Mouse (Mus musculus): Measurements from ENCODE around the gene Hmga1b. TPM values are rescaled to one million over a fixed set of nuclear protein-coding genes. Genes with fewer than 3 reads are reported as not detected.
A peak's percentile ranks its signal among the peaks of the same experiment; 100 is the strongest.

The Hmga1b gene
- polyA plus RNA-seq (2012; rRNA removed): 0.76 and 1.9 TPM in 2 replicates

DNA sequence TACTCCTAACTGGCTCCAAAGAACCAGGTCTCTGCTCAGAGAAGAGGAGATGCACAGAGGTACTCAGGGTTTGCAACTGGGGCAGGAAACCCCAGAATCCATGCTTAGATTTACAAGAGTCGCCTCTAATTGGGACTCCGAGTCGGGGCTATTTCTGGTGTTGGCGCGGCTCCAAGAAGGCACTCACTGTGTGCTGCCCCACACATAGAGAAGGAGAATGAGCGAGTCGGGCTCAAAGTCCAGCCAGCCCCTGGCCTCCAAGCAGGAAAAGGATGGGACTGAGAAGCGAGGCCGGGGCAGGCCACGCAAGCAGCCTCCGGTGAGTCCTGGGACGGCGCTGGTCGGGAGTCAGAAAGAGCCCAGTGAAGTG is at the start of gene Hmga1b:
Gene Hmga1b (plus strand): TSS at position 123 of the 370 bp plus-strand sequence.
- DNase-seq (ENCODE audit: low read depth): peak; percentile 6

DNA sequence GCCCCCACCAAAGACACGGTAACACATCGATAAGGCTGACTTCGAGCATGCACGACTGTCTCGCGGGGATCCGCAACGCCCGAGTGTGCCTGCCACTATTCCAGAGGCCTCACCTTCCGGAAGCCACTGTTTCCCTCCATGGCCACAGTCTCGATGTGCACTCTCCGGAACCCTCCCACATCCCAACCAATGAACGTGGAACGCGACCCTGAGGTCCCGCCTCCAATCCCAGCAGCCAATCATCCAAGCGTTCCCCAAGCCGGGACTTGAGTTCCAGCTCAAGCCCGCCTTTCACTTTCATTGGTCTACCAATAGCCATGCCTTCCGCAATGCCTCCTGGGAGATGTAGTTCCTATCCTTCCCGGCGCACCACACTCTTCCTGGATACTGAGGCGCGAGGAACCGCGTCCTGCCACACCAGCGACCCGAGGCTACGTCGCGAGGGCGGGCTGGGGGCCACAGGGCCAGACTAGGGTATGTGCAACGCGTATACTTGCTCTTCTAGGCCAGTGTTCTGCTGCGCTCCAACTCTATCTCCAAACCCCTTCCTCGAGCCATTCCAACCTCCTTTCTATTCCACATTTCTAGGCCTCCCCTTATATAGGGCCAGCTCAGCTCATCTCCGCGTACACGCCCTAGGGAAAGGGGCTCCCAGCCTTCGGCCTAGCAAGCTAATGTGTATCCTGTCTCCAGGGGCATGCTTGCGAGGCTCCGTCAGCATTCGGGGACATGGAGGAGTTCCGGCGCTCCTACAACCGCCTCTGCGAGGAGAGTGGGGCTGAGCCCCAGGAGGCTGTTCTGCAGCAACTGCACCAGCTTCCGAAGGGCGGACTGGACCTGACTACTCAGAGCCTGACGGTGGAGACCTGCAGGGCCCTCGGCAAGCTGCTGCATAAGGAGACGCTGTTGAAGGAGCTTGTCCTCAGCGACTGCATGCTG is 48.7 kb upstream of the Hmga1b start, which contains the start of the genes Cenpx and Lrrc45:
Gene Cenpx (minus strand): TSS at position 159 of the 939 bp plus-strand sequence.
Gene Lrrc45 (plus strand): TSS at position 346 of the 939 bp plus-strand sequence.
- no peak for TF ChIP-seq CTCF (IDR thresholded peaks at IDR 0.05; ENCODE audit: borderline replicate concordance, extremely low read depth, insufficient read depth, insufficient read length)
- peak; percentile 45; the same call in 1 of the 2 replicates for TF ChIP-seq POLR2A (IDR thresholded peaks at IDR 0.05; ENCODE audit: borderline replicate concordance, extremely low read depth, insufficient read depth, insufficient read length, poor library complexity, severe bottlenecking)
- DNase-seq (ENCODE audit: low read depth): peak; percentile 99

DNA sequence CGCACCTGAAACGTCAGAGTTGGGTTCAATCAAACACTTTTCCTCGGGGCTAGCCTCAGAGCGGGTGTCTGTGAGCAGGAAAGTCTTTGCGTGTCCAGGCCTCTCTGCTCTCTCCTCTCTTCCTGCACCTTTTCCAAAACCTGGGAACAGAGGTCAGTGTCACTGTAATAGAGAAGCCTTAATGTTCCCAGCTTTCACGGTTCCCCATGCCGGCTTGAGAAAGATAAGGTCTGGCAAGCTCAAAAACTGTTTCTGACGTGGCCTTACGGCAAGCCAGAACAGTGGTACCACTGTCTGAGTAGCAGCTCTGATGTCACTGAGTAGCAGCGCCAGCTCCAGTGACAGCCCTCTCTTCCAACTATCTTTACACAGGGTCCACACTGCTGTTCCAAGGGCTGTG is 48.0 kb upstream of the Hmga1b start:
- TF ChIP-seq POLR2A (IDR thresholded peaks at IDR 0.05; ENCODE audit: borderline replicate concordance, extremely low read depth, insufficient read depth, insufficient read length, poor library complexity, severe bottlenecking) (no peak), CTCF (IDR thresholded peaks at IDR 0.05; ENCODE audit: borderline replicate concordance, extremely low read depth, insufficient read depth, insufficient read length) (no peak)
- DNase-seq (ENCODE audit: low read depth): no peak

DNA sequence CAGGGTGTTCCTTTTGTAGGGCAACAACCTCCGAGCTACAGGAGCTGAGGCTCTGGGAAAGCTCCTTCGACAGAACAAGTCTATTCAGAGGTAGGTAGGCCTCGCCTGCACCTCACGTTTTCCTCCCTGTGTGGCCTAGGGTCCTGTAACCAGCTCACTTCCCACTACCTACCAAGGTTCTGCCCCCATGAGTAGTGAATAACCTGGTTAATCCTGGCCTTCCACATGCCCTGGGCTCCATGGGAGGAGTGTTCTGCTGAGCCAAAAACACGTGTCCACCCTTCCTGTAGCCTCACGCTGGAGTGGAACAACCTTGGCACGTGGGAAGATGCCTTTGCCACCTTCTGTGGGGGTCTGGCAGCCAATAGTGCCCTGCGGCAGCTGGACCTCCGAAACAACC is 47.5 kb upstream of the Hmga1b start:
- no peak for DNase-seq (ENCODE audit: low read depth)
- TF ChIP-seq POLR2A (IDR thresholded peaks at IDR 0.05; ENCODE audit: borderline replicate concordance, extremely low read depth, insufficient read depth, insufficient read length, poor library complexity, severe bottlenecking): no peak
- no peak for TF ChIP-seq CTCF (IDR thresholded peaks at IDR 0.05; ENCODE audit: borderline replicate concordance, extremely low read depth, insufficient read depth, insufficient read length)

DNA sequence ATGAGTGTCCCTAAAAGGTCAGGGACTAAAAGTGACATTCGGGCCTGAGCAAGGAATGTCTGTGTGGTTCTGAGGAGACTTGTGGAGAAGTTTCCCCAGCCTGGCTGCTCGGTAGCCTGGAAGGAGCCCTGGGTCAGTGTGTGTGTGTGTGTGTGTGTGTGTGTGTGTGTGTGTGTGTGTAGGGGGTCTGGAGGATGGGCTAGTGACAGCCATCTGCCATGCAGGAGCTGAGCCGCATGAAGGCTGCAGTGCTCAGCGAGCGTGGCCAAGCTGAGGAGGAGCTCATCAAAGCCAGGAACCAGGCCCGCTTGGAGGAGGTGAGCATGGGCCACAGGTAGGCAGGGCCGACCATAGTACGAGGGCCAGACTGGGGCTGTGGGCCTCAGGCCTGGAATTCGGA is 43.4 kb upstream of the Hmga1b start:
- DNase-seq (ENCODE audit: low read depth): no peak
- TF ChIP-seq POLR2A (IDR thresholded peaks at IDR 0.05; ENCODE audit: borderline replicate concordance, extremely low read depth, insufficient read depth, insufficient read length, poor library complexity, severe bottlenecking): no peak
- TF ChIP-seq CTCF (IDR thresholded peaks at IDR 0.05; ENCODE audit: borderline replicate concordance, extremely low read depth, insufficient read depth, insufficient read length): no peak

DNA sequence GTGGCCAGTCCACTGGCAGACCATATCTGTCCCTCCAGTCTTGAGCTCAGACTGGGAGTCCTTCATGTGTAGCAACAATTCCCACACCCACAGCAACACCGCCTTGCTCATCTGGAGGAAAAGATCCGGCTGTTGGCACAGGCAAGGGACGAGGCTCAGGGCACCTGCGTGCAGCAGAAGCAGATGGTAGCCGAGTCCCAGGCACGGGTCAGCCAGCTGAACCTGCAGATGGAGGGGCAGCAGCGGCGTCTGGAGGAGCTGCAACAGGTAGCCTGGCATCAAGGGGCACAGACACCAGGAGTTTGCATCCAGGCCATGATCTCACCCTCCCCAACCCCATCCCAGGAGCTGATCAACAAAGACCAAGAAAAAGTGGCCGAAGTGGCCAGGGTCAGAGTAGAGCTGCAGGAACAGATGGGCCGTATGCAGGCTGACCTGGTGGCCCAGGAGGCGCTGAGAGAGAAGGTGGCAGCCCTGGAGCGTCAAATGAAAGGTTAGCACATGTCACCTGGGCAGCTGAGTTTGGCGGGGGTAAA is 42.7 kb upstream of the Hmga1b start:
- TF ChIP-seq POLR2A (IDR thresholded peaks at IDR 0.05; ENCODE audit: borderline replicate concordance, extremely low read depth, insufficient read depth, insufficient read length, poor library complexity, severe bottlenecking) (no peak), CTCF (IDR thresholded peaks at IDR 0.05; ENCODE audit: borderline replicate concordance, extremely low read depth, insufficient read depth, insufficient read length) (no peak)
- DNase-seq (ENCODE audit: low read depth): no peak

DNA sequence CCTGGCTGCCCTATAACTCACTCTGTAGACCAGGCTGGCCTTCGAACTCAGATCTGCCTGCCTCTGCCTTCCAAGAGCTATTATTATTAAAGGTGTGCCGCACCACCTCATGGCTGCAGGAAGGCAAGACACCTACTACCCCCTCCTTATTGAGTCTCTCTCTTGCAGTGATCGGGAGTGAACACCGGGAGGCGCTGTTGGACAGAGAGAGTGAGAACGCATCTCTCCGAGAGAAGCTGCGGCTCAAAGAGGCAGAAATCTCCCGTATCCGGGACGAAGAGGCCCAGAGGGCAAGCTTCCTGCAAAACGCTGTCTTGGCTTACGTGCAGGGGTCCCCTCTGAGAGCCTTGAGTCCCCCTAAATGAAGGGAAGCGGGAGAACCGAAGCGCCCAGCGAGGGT is 42.1 kb upstream of the Hmga1b start:
- TF ChIP-seq CTCF (IDR thresholded peaks at IDR 0.05; ENCODE audit: borderline replicate concordance, extremely low read depth, insufficient read depth, insufficient read length) (peak; percentile 93), POLR2A (IDR thresholded peaks at IDR 0.05; ENCODE audit: borderline replicate concordance, extremely low read depth, insufficient read depth, insufficient read length, poor library complexity, severe bottlenecking) (no peak)

DNA sequence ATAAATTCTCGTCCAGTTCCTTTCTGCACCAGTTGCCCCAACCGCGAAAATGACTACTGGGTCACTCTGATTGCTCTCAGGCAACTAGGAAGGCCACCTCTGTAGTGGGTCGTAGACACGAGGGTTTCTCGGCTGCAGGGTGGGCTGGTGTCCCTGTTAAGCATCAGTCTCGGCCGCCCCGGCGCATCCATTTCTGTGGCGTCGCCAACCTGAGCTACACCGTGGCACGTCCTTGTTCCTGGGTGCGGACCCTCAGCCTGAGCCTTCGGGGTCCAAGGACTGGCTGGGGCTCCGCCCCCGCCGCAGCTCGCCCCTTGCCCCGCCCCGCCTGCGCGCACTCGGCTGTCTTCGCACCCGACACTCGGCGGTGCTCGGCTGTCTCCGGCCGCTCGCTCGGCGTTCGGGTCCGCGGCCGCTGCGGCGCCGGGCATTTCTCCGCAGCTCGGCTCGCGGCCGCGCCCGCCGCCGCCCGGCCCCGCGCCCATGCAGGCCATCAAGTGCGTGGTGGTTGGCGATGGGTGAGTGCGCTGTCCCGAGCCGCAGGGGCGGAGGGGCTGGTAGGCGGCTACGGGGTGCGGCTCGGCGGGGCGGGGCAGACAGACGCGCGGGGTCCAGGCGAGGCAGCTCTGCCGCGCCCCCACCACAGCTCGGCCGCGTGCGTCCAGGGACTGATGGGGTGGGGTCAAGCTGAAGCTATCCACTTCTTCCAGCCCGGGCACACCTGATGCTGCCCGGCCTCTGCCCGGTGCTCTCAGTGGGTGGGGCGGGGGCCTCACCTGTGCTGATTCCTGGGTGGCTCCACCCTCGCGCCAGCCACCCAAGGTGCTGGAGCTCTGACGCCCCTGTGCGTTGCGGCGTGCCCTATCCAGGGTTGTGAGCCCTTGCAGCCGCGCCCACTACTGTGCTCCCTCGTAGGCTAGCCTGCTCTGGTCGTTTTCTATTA is 41.2 kb upstream of the Hmga1b start, which contains the start of gene Rac3:
Gene Rac3 (plus strand): TSS at position 347 of the 943 bp plus-strand sequence.
- TF ChIP-seq CTCF (IDR thresholded peaks at IDR 0.05; ENCODE audit: borderline replicate concordance, extremely low read depth, insufficient read depth, insufficient read length) (no peak), POLR2A (IDR thresholded peaks at IDR 0.05; ENCODE audit: borderline replicate concordance, extremely low read depth, insufficient read depth, insufficient read length, poor library complexity, severe bottlenecking) (0 out of 2 replicates have a peak, but pooled peaks have one; percentile 27)
- DNase-seq (ENCODE audit: low read depth): peak; percentile 86

More for the DNA sequence above, 42.1 kb upstream of the Hmga1b start:
- peak; percentile 94 for DNase-seq (ENCODE audit: low read depth)

DNA sequence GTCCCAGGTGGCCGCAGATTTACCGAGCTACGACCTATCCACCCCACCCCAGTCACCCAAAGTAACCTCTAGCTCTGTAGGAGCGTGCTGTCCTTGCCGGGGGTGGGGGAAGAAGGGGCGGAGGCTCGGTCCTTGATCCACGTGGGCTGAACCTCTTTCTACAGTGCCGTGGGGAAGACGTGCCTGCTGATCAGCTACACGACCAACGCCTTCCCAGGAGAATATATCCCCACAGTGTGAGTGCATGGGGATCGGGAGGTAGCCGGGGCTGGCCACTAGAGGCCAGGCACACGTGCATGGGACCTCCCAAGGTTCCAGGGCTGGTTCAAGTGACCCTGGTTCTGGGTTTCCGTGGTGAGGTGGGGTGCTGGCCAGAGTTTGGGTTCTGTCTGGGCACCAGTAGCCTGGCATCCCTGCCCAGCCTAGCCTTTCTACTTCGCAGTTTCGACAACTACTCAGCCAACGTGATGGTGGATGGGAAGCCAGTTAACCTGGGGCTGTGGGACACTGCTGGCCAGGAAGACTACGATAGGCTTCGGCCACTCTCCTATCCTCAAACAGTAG is 40.4 kb upstream of the Hmga1b start:
- TF ChIP-seq POLR2A (IDR thresholded peaks at IDR 0.05; ENCODE audit: borderline replicate concordance, extremely low read depth, insufficient read depth, insufficient read length, poor library complexity, severe bottlenecking) (no peak), CTCF (IDR thresholded peaks at IDR 0.05; ENCODE audit: borderline replicate concordance, extremely low read depth, insufficient read depth, insufficient read length) (0 out of 2 replicates have a peak, but pooled peaks have one; percentile 3)
- peak; percentile 34 for DNase-seq (ENCODE audit: low read depth)

DNA sequence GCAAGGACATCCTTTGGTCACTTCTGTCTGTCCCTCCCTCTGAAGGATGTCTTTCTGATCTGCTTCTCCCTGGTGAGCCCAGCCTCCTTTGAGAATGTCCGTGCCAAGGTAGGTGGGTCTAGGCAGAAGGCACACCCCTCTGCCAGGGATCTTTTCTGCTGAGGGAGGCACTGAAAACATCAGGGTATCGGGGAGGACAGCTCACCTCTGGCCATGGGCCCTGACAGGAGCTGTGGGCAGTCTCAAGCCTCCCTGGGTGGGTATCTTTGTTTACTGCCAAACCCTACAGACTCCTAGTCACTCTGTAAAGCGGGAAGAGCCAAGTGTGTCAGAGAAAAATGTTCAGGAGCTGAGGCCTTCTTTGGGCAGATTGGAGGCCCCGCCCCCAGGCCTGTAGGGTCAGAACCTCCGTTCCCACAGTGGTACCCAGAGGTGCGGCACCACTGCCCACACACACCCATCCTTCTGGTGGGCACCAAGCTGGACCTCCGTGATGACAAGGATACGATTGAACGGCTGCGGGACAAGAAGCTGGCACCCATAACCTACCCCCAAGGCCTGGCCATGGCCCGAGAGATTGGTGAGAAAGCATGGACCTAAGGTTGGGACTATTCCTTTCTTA is 39.7 kb upstream of the Hmga1b start:
- TF ChIP-seq CTCF (IDR thresholded peaks at IDR 0.05; ENCODE audit: borderline replicate concordance, extremely low read depth, insufficient read depth, insufficient read length): no peak
- no peak for TF ChIP-seq POLR2A (IDR thresholded peaks at IDR 0.05; ENCODE audit: borderline replicate concordance, extremely low read depth, insufficient read depth, insufficient read length, poor library complexity, severe bottlenecking)
- DNase-seq (ENCODE audit: low read depth): no peak
